Mouse (Mus musculus) A20 (cell line): ENCODE measurements around the gene Eprs.
A peak's percentile ranks its signal among the peaks of the same experiment; 100 is the strongest.

Source experiments
- DNase-seq: peaks from one replicate; pipeline ENCODE4 v3.0.0-alpha.2; 2011; ENCODE audit warnings: low read depth, low spot score

The Eprs gene

GRCm38 (mm10) chr1:185449727-185450126 is 86.9 kb downstream of the Eprs start:
- DNase-seq, result no peak

- no peak for DNase-seq
These were observed 88.2 kb downstream of the Eprs start for GRCm38 (mm10) chr1:185451077-185451476.

DNA sequence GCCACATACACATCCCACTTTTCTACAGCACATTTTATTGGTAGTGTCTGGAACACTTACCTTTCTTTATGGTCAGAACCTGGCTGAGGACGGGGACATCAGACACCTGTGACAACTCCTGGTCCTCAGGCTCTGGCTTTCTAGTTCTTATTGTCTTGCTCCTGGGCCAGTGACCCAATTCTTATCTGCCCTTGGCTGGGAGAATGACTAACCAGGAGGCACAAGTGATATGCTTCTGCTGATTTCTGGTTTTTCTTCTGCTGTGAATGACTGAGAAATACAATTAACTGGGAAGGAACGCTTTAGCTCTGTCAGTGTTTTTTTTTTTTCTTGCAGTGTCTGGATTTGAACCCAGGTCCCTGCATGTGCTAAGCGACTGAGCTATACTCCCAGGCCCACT is 88.7 kb downstream of the Eprs start:
- DNase-seq, result no peak

DNA sequence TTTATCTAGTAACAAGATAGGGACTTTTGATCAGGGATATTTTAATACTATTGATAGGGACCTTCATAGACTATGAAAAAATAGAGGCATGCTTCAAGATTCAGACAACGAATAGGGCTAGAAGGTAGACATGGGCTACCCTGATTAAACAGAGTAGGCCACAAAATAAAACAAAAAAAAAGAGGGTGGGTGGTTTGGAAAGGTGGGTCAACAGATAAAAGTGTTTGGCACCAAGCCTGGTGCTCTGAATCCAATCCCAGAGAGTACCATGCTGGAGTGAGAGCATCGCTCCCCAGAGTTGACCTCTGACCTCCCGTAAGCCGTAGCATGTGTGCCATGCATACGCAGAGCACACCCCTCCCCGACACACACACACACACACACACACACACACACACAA is 89.6 kb downstream of the Eprs start:
- DNase-seq, result no peak

- DNase-seq, result no peak
These were observed 91.3 kb downstream of the Eprs start for GRCm38 (mm10) chr1:185454144-185454543.

DNA sequence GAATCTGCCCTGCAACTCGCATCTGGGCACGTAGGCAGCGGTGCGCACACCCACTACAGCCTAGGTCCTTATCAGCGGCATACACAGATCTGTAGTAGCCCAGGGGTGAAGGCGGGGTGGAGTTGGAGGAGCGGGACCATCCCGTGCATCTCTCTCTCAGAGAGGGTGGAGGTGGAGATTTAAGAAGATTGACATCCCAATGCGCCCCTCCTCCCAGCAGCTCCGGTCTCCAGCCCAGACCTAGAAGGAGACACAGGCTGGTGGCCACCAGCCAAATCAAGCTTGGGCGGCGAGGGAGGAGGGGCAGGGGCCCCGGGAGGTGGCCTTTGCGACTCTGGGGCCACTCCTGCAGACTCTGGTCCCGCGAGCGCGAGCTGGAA is 91.7 kb downstream of the Eprs start, which contains the start of gene Slc30a10:
Gene Slc30a10, plus strand, starts transcription at position 274 of the 380 bp plus-strand sequence.
- DNase-seq, result no peak

DNA sequence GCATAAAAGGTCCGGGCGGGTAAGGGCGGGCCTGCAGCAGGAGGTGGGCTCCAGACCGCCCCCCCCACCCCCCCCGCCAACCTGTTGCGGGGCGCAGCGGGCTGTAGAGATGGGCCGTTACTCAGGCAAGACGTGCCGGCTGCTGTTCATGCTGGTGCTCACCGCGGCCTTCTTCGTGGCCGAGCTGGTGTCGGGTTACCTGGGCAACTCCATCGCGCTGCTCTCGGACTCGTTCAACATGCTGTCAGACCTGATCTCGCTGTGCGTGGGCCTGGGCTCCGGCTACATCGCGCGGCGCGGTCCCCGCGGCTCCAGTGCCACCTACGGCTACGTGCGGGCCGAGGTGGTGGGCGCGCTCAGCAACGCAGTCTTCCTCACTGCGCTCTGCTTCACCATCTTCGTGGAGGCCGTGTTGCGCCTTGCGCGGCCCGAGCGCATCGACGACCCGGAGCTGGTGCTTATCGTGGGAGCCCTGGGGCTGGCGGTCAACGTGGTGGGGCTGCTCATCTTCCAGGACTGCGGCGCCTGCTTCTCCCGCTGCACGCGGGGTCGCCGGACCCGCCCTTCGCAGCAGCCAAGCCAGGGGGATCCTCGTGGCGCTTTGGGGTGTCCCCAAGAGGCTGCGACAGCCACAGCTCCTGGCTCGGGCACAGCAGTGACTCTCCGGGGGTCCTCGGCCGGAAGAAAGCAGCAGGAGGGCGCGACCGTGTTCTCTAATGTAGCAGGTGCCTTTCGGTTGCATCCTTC is 92.3 kb downstream of the Eprs start:
- no peak for DNase-seq

DNA sequence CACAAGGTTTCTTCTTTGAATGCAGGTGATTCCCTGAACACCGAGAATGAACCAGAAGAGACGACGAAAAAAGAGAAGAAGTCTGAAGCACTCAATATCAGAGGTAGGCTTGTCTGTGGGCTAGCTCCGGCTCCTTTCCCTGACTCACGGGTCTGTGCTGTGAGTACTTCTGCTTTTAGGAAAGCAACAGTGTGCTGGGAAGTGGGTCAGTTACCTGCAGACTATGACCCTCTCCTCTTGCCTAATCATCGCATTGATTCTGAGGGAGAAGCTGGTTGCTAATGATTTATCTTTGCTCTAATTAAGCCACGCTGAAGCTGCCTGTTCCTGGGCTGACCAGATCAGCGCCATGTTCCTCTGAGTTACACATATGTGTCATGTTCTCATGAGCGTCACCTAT is 93.5 kb downstream of the Eprs start:
- peak; percentile 37 for DNase-seq

DNA sequence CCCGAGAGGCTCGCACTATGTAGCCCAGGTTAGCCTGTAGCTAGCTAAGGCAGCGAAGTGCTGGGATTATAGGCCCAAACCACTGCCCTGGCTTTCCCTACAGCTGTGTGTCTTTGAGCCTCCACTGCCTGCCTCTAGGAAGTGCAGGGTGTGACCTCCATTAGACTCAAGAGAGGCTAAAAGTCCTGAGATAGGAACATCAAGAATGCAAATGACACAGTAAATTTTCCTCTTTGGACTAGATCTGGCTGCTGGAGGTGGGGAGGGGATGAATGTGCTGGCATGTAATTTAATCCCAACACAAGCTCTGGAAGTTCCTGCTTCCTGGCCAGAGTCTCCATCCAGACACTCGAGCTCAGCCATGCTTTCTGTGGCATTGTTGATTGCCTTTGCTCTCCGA is 97.3 kb downstream of the Eprs start:
- no peak for DNase-seq

GRCm38 (mm10) chr1:185462889-185463288 is 100.0 kb downstream of the Eprs start:
- DNase-seq, result no peak

GRCm38 (mm10) chr1:185469551-185470021 is 106.7 kb downstream of the Eprs start:
- no peak for DNase-seq

DNA sequence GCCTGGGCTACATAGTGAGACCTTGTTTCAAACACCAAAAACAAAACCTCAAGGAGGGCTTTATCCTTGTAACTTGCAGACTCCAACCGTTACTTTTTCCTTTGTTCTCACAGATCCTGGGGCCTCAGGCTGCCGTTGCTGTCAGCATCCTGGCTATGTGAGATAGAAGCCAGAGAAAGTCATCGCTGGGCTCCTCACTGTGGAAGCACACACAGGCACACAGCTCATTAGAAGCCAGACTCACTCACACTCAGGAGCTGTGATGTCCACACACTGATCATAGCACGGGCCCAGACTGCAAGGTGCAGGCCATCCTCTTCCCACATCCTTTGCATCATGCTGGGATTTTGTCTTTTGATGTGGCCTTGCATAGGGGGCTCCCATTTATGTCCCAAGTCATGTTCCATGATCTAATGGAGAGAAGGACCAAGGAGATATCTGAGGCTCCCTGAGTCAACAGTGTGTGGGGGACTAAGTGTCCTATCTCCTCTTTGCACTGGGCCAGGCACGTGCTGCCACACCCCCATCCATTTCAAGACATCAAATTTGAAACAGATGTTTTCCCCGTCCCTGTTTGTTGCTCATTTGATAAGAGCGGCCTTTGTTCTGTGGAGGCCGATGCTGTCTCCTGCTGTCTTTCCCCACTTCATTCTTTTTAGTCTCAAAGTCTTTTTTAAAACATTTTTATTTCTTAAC is 109.3 kb downstream of the Eprs start:
- no peak for DNase-seq

- DNase-seq, result no peak
These were observed 109.9 kb downstream of the Eprs start for GRCm38 (mm10) chr1:185472730-185473129.

GRCm38 (mm10) chr1:185473437-185473836 is 110.6 kb downstream of the Eprs start:
- no peak for DNase-seq
